Mouse (Mus musculus) intestine, embryonic 16.5 days (tissue): ENCODE results near the gene Gsdma3. TPM values are rescaled to one million over a fixed set of nuclear protein-coding genes. Genes with fewer than 3 reads are reported as not detected.

Experiments
- ATAC-seq: fragments of 200-750 bp; cut with Nextera tagmentation; 2 replicates; pipeline ENCODE4 v1.8.0; 2017; ENCODE audit warnings: moderate TSS enrichment, moderate library complexity
- H3K27ac ChIP-seq: fragments of 300-500 bp; sonication (generic); 2 replicates; pipeline ENCODE4 v1.5.1; 2014; ENCODE audit warnings: mild to moderate bottlenecking, low read length
- H3K27me3 ChIP-seq: fragments of 300-500 bp; sonication (generic); replicated peaks from 2 replicates; pipeline ENCODE4 v1.6.1; 2014; ENCODE audit warnings: low read length, control low read depth, mixed read lengths; ENCODE audit not compliant: control insufficient read depth, insufficient read depth
- H3K36me3 ChIP-seq: fragments of 300-500 bp; sonication (generic); 2 replicates; pipeline ENCODE4 v1.6.1; 2014; ENCODE audit warnings: low read length, control low read depth; ENCODE audit not compliant: control insufficient read depth, insufficient read depth
- H3K4me1 ChIP-seq: fragments of 300-500 bp; sonication (generic); 2 replicates; pipeline ENCODE4 v1.6.1; 2014; ENCODE audit warnings: low read length, control low read depth, mixed read lengths; ENCODE audit not compliant: control insufficient read depth, insufficient read depth
- H3K4me2 ChIP-seq: fragments of 300-500 bp; sonication (generic); 2 replicates; pipeline ENCODE4 v1.6.1; 2014; ENCODE audit warnings: low read depth, low read length, control low read depth
- H3K4me3 ChIP-seq: fragments of 300-500 bp; sonication (generic); 2 replicates; pipeline ENCODE4 v1.5.1; 2014; ENCODE audit warnings: mild to moderate bottlenecking, low read length
- H3K9ac ChIP-seq: fragments of 300-500 bp; sonication (generic); 2 replicates; pipeline ENCODE4 v1.6.1; 2014; ENCODE audit warnings: low read depth, low read length
- H3K9me3 ChIP-seq: fragments of 300-500 bp; sonication (generic); 2 replicates; pipeline ENCODE4 v1.6.1; 2016; ENCODE audit warnings: low read length, control low read depth; ENCODE audit not compliant: control insufficient read depth
- WGBS: fragments of 180-500 bp; shearing (Covaris S2); extraction: QIAGEN DNeasy Blood & Tissue Kit; methylation state at CpG from one replicate; pipeline ENCODE4 v1.1.7; 2014; 5-methylcytosine and 5-hydroxymethylcytosine counted together
- polyA plus RNA-seq: library from polyadenylated mRNA; unstranded; fragments of >200 nt; fragmentation: Nextera tagmentation; extraction: Ambion mirVana; gene quantifications from 2 replicates; pipeline ENCODE4 v1.2.1, GENCODE M21; 2015

Gsdma3 gene
- polyA plus RNA-seq, 1 experiment from 2014 or later: not detected

DNA sequence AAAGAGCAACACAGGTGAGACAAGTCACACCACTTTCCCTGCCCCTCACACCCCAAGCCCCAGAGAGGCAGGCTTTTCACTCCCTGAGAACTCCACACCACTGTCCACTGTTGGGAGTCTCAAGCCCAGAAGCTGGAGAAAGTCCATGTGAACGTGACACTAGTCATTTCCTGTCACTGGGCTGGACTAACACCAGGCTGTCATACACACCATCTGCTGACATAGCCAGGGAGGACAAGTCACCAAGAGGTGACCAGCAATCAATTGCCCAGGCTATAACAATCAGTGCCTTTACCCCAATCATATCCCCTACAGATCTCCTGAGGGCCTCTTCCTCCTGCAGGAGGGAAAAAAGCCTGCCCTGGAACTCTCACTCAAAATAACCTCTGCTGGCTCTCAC, 42.0 kb upstream of the Gsdma3 start:
- WGBS: 53% methylated on average over 1 of the region's 1 CpGs
- Histone ChIP-seq H3K9ac (no peak overlapping the region), H3K36me3 (no peaks in the 10 kb centered on the region; the same call in 1 of the 2 replicates), H3K4me2 (no peak overlapping the region), H3K4me1 (peaks cover 54% of the 10 kb centered on the region), H3K27me3 (no peaks in the 10 kb centered on the region), H3K4me3 (no peak overlapping the region), H3K9me3 (no peaks in the 10 kb centered on the region), H3K27ac (no peak overlapping the region)
- no peak for ATAC-seq

DNA sequence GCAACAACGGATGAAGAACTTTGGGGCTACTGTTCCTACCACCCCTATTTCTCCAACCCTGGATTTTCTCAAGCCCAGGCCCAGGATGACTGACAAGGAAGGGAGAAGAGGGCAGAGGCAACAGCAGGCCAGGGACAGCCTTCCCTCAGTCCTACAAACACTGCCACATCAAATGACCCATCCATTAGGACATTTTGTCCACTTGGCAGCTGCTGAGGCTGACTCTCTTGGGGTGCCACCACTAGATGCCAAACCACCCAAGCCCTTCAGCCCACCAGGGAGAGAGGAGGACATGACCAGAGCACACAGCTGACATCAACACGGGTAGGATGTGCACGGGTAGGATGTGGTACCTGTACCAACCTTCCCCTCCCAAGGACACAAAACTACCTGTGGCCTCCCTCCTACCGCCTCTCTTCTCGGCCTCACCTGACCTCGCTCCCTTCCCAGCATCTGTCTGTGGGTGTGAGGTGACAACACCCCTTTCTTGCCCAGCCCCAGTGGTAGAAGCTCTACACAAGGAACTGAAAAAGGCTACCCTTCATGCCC, 41.5 kb upstream of the Gsdma3 start:
- H3K36me3 ChIP-seq: no peaks in the 10 kb centered on the region; the same call in 1 of the 2 replicates
- H3K4me3 ChIP-seq: no peak overlapping the region
- 0 out of 2 replicates have a peak overlapping the region, but pooled peaks have one; percentile 94 for H3K9ac ChIP-seq
- H3K27ac ChIP-seq: no peak overlapping the region
- H3K9me3 ChIP-seq: no peaks in the 10 kb centered on the region
- no peak for ATAC-seq
- no peaks in the 10 kb centered on the region for H3K27me3 ChIP-seq
- 0 out of 2 replicates have a peak overlapping the region, but pooled peaks have one; percentile 84 for H3K4me2 ChIP-seq
- 82% methylated on average over 6 of the region's 6 CpGs for WGBS
- H3K4me1 ChIP-seq: peaks cover 54% of the 10 kb centered on the region

DNA sequence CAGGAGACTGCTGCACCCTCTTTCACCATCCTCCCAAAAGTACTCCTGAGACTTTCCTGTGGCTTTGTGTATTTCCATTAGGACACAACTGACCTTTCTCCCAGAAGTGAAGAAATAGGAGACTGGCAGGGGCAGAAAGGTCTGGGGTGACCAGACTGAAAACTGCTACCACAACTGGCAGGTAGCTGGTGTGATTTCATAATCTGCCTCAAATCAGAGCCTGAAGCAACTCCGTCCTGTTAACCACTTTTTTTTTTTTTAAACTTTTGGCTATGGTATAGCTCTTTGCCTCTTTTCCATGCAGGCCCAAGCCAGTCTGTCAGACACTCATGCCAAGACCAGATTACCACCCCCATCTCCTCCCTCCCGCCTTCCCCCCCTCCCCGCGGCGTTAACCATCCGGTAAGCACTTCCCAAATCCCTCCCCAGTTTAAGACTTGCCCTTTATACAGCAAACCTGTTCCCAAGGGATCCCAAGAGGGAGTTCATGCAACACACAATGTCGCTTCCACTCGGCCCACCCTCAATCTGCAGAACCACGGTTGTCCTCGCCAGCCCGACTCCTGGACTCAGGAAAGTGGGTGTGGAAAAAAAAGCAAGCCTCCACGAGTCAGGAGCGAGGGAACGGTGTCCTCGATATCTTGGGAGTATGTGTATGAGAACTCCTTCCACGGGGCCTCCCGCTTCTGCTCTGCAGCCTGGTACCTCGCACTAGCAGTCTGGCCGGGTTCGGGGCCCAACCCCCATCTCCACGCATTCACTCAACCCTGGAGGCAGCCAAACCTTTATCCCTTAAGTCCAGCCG, 39.9 kb upstream of the Gsdma3 start:
- Histone ChIP-seq H3K36me3 (no peaks in the 10 kb centered on the region; the same call in 1 of the 2 replicates), H3K4me1 (peaks cover 44% of the 10 kb centered on the region), H3K27ac (peak overlapping the region; percentile 91), H3K9ac (peak overlapping the region; percentile 94), H3K27me3 (no peaks in the 10 kb centered on the region), H3K4me3 (peak overlapping the region; percentile 96), H3K4me2 (peak overlapping the region; percentile 84), H3K9me3 (no peaks in the 10 kb centered on the region)
- 2% methylated on average over 22 of the region's 22 CpGs for WGBS
- peak; percentile 9 for ATAC-seq

DNA sequence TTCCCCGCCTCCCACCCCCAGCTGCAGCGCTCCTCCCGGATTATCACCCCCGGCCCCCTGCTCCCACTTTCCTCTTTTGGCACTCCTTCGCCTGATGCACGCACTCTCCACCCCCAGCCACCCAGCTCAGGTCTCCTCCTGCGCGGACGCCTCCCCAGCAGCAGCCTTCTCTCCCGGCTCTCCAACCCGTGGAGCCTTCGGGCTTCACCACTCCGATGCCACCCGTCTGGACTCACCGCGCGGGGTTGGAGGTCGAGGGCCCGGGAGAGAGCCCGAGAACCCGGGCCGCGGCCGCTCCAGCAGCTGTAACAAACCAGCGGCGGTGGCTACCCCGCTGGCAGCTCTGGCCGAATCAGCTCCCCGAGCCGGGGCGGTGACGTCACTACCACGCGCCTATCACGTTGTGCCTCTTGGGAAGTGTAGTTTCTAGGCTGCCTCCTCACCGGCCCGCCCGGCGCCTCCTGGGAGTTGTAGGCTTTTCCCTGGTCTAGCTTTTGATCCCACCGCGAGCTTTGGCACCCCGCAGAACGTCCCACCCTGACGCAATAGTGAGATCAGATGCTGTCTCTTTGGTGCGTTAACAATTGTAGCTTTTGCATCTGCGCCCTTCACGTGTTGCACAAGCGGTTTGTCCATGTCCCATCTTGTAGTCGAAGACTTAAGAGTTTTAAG, 39.1 kb upstream of the Gsdma3 start, which contains the start of gene Ormdl3:
Gene Ormdl3 (minus strand): TSS at position 477 of the 672 bp plus-strand sequence.
- H3K4me1 ChIP-seq: peaks cover 43% of the 10 kb centered on the region
- ATAC-seq: peak; percentile 83
- H3K4me2 ChIP-seq: peak within 1 kb of the TSS; percentile 85

DNA sequence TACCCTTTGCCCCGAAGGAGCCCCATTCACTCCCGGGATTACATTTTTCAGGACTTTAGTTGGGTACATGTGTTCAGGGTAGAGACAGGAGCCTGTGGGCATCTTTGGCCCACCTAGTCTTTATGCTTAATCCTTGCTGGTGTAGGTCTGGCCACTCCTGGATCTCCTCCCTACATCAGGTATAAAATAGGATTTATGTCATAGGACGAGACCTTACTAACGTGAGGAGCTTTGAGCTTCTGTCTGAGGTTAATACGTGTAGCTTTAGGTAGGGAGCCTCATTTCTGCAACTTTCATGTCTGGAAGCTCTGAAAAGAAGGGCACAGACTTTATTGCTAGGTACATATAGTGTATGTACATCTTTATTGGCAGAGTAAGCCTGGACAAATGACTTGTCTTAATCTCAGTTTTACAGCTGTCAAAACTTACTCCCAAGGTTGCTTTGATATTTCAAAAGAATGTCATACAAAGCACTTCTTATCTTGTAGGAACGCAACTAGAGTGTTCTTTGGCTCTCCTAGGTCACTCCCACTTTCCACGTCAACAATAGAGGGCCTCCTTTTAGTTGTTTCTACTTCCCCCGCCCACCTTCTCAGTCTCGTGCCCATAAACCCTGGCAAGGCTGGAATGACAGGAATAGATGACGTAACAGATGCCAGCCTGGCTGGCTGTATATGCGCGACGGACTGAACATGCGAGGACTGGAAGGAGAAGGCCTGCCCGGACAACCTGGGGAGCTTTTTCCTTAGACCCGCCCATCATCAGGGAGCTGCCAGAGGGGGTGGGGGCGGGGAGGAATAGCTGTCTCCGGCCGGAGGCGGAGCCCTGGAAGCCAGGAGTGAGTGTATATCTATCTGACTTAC, 38.2 kb upstream of the Gsdma3 start:
- Histone ChIP-seq H3K27ac (peak overlapping the region; percentile 91), H3K27me3 (no peaks in the 10 kb centered on the region), H3K36me3 (no peaks in the 10 kb centered on the region; the same call in 1 of the 2 replicates), H3K4me1 (peaks cover 39% of the 10 kb centered on the region), H3K4me3 (peak overlapping the region; percentile 96), H3K4me2 (peak overlapping the region; percentile 85), H3K9me3 (no peaks in the 10 kb centered on the region), H3K9ac (peak overlapping the region; percentile 94)
- 5% methylated on average over 20 of the region's 20 CpGs for WGBS
- peak; percentile 78 for ATAC-seq

More for the DNA sequence above, 39.1 kb upstream of the Gsdma3 start, which contains the start of gene Ormdl3:
- H3K4me3 ChIP-seq: peak within 1 kb of the TSS; percentile 96
- peak within 1 kb of the TSS; percentile 94 for H3K9ac ChIP-seq
- no peaks in the 10 kb centered on the region; the same call in 1 of the 2 replicates for H3K36me3 ChIP-seq
- H3K9me3 ChIP-seq: no peaks in the 10 kb centered on the region
- peak within 1 kb of the TSS; percentile 91 for H3K27ac ChIP-seq
- under 1% methylated on average over 48 of the region's 49 CpGs for WGBS
- H3K27me3 ChIP-seq: no peaks in the 10 kb centered on the region

DNA sequence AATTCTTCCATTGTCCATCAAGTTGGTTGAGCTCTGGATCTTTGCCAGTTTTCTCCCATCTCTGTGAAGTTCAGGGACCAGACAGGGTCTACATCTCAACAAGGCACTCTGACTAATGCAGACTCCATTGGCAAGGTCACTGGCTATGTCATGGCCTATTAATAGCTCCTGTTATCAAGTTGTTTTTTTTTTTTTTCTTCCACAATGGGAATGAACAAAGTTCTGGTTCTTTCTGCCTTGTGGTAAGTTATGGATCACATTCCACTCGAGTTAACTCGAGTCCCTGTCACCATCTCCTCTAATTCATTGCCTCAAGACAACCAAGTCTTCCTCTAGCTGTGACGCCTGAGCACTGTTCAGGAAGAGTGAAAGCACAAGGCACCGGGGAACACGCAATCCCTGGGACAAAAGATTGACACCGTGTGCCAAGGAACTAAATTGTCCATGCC, 37.3 kb upstream of the Gsdma3 start:
- peak overlapping the region; percentile 85 for H3K4me2 ChIP-seq
- H3K9me3 ChIP-seq: no peaks in the 10 kb centered on the region
- H3K9ac ChIP-seq: no peak overlapping the region
- peak overlapping the region; percentile 91; the same call in 1 of the 2 replicates for H3K27ac ChIP-seq
- 58% methylated on average over 6 of the region's 6 CpGs for WGBS
- H3K4me1 ChIP-seq: peaks cover 33% of the 10 kb centered on the region
- no peaks in the 10 kb centered on the region for H3K27me3 ChIP-seq
- no peak for ATAC-seq
- no peaks in the 10 kb centered on the region for H3K36me3 ChIP-seq
- no peak overlapping the region for H3K4me3 ChIP-seq

DNA sequence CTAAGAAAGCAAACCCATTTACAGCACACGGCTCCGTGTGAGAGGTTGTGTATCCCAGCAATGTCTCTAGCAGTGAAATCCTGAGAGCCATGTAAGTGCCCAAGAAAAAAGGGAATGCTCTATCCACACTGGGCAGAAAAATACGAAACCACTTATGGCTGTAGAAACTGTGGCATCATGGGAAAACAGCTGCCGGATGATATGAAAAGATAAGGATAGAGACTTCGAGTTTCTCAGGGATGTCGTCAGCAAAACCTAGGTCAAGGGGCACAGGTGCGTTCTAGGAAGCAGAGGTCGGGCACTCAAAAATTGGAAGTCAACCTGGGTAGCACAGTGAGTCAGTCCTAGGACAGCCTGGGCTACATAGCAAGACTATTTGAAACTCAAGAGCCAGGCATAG, 36.9 kb upstream of the Gsdma3 start:
- peak overlapping the region; percentile 91; the same call in 1 of the 2 replicates for H3K27ac ChIP-seq
- no peak overlapping the region for H3K4me3 ChIP-seq
- WGBS: 79% methylated on average over 8 of the region's 8 CpGs
- H3K9me3 ChIP-seq: no peaks in the 10 kb centered on the region
- H3K27me3 ChIP-seq: no peaks in the 10 kb centered on the region
- no peak for ATAC-seq
- peaks cover 30% of the 10 kb centered on the region for H3K4me1 ChIP-seq
- no peaks in the 10 kb centered on the region for H3K36me3 ChIP-seq
- no peak overlapping the region for H3K9ac ChIP-seq
- no peak overlapping the region for H3K4me2 ChIP-seq

DNA sequence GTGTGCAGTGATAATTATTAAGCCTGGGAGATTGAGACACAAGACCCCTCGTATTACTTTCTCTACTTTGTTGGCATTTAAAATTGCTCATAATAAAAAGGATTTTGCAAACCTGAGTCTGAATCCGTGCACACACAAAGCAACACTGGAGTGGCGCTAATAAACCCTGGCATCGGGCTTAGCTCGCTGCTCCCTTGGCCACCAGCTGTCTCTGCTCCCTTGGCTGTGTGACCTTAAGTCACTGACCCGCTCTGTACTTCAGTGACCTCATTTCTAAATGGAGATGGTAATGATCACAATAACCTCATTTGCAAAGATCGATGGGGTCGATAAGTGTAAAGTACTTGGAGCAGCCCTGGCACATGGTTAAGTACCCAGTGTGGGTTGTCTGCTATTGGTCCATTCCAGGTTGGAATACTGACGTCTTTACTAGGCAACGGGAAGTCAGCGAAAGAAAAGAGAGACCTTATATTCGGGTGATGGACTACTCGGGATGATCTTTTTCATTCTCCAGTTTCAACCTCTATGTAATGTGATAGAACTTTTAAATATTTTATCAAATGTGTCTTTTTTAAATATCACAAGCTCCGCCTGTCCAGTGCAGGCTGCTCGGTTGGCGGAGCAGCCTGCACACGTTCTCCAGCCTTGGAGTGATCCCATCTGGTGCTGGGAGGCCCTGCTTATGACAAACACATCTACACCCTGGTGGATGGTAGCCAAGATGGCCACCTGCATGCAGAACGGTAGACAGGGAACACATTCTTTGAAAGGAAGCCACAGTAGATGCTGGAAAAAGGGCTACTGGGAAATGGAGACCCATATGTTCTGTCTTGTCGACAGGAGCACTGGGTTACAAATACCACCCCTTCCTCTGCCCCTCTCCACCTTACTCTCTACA, 35.4 kb upstream of the Gsdma3 start:
- Histone ChIP-seq H3K4me2 (no peak overlapping the region), H3K9me3 (no peaks in the 10 kb centered on the region), H3K27me3 (no peaks in the 10 kb centered on the region), H3K36me3 (no peaks in the 10 kb centered on the region), H3K4me1 (peaks cover 16% of the 10 kb centered on the region), H3K9ac (no peak overlapping the region), H3K27ac (no peak overlapping the region), H3K4me3 (no peak overlapping the region)
- no peak for ATAC-seq
- 66% methylated on average over 19 of the region's 19 CpGs for WGBS
